Mouse (Mus musculus) bone marrow macrophage, adult 2 months (primary cell): ENCODE data around the gene Glp1r.

Experiments used
- CTCF ChIP-seq: IDR thresholded peaks from 2 replicates; pipeline ENCODE4 v1.5.1; 2012; ENCODE audit warnings: low read depth, mild to moderate bottlenecking, low read length, moderate library complexity
- POLR2A ChIP-seq: IDR thresholded peaks from 2 replicates; pipeline ENCODE4 v1.6.1; 2012; ENCODE audit warnings: mild to moderate bottlenecking, low read depth, low read length, borderline replicate concordance

DNA sequence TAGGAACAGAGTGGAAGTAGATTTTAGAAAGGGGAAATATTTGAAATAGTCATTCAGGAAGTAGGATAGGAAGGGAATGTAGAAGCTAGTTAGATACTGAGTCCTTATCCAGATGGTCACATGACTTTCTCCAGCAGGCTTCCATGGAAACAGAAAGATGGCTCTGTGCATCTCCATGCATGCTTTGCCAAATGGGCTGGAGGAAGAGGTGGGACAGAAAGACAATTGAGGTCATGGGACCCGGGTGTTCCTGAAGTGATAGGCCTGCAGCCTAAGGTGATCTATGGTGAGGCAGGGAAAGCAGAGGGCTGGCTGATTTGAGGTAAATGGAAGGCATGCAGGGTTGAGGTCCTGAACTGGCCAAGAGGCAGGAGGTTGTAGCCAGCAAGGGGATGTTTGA, 46.8 kb downstream of the Glp1r start:
- TF ChIP-seq CTCF: no peak
- TF ChIP-seq POLR2A: no peak
